9 mouse cellular contexts compared by ENCODE assay signal in genomic region chr10:96621361-96621945, GRCm38 (mm10). TPM values are rescaled to one million over a fixed set of nuclear protein-coding genes. Genes with fewer than 3 reads are reported as not detected.
DNase-seq lines count a peak whose midpoint lies in the region; ATAC-seq and TF ChIP-seq lines count a peak whose summit lies in the region.
"Had no signal": no experiment of that assay in that cellular context is flagged by ENCODE, and none has a peak within 500 bp of the region (broad histone marks: within the 10 kb centered on the region; RNA-seq: fewer than 3 reads in every experiment).

No protein-coding gene starts in this region.

- no peak for DNase-seq in kidney, postnatal 4 days
- DNase-seq in ES-E14 (ENCODE audit: low read depth, low spot score): no peak
- DNase-seq in midbrain, embryonic 14.5 days: no peak
- no peak for DNase-seq in layer of hippocampus, postnatal 25 days (ENCODE audit: extremely low spot score in 1 of 2, low spot score in 1 of 2)
- DNase-seq in urinary bladder, adult 18-20 months (ENCODE audit: low spot score in 2 of 2): no peak

- H3K27me3 ChIP-seq in kidney, embryonic 14.5 days (ENCODE audit: control insufficient read depth, insufficient read depth, low read length): no peaks in the 10 kb centered on the region
- no peaks in the 10 kb centered on the region for H3K27me3 ChIP-seq in forebrain, embryonic 16.5 days (replicated peaks; ENCODE audit: control insufficient read depth, insufficient read depth, low read length)
- H3K27me3 ChIP-seq in midbrain, embryonic 14.5 days (ENCODE audit: control insufficient read depth, insufficient read depth, low read length): no peaks in the 10 kb centered on the region
- H3K27me3 ChIP-seq: liver, embryonic 15.5 days had no signal

- H3K4me2 ChIP-seq in kidney, embryonic 14.5 days (replicated peaks; ENCODE audit: low read depth, low read length): peak overlapping the region; percentile 84
- H3K4me2 ChIP-seq in forebrain, embryonic 16.5 days (ENCODE audit: low read length): peak overlapping the region; percentile 60
- peak overlapping the region; percentile 95 for H3K4me2 ChIP-seq in midbrain, embryonic 14.5 days (ENCODE audit: low read length)

- ATAC-seq in kidney, embryonic 14.5 days (ENCODE audit: low FRiP score, low TSS enrichment): no peak
- ATAC-seq in forebrain, embryonic 16.5 days: no peak
- no peak for ATAC-seq in midbrain, embryonic 14.5 days (ENCODE audit: low FRiP score, low TSS enrichment)
- no peak for ATAC-seq in monocyte, adult 5-6 weeks (replicated peaks; ENCODE audit: insufficient number of reproducible peaks, low FRiP score, low TSS enrichment, poor library complexity, severe bottlenecking)

- H3K9ac ChIP-seq in kidney, embryonic 14.5 days (ENCODE audit: low read depth, low read length): no peak overlapping the region
- no peak overlapping the region for H3K9ac ChIP-seq in ES-E14 (ENCODE audit: insufficient read depth, low read depth, low read length, poor library complexity, severe bottlenecking)
- peak overlapping the region; percentile 42 for H3K9ac ChIP-seq in forebrain, embryonic 16.5 days (replicated peaks; ENCODE audit: low read depth, low read length)
- peak overlapping the region; percentile 54 for H3K9ac ChIP-seq in midbrain, embryonic 14.5 days (replicated peaks; ENCODE audit: low read length)
- H3K9ac ChIP-seq: liver, embryonic 15.5 days had no signal

- peaks cover 36% of the 10 kb centered on the region; the same call in 1 of the 2 replicates for H3K36me3 ChIP-seq in kidney, embryonic 14.5 days (ENCODE audit: control insufficient read depth, insufficient read depth, low read length)
- H3K36me3 ChIP-seq in ES-E14 (ENCODE audit: control insufficient read depth, insufficient read depth, low read length, poor library complexity, severe bottlenecking): peaks cover 7% of the 10 kb centered on the region
- 0 out of 2 replicates have a peak, but pooled peaks cover 3% of the 10 kb centered on the region for H3K36me3 ChIP-seq in forebrain, embryonic 16.5 days (ENCODE audit: control insufficient read depth, insufficient read depth)
- H3K36me3 ChIP-seq in midbrain, embryonic 14.5 days (ENCODE audit: control insufficient read depth, insufficient read depth, low read length): peaks cover 28% of the 10 kb centered on the region

- peak overlapping the region; percentile 21 for H3K4me3 ChIP-seq in kidney, embryonic 14.5 days (ENCODE audit: low read length)
- H3K4me3 ChIP-seq in ES-E14 (ENCODE audit: insufficient read depth in 1 of 2, low read depth in 1 of 2, low read length in 2 of 2, poor library complexity in 1 of 2, severe bottlenecking in 1 of 2): peak overlapping the region in 1 of 2 experiments; percentile 18; a peak in 1 of 4 replicates
- H3K4me3 ChIP-seq in forebrain, embryonic 16.5 days (replicated peaks; ENCODE audit: low read length): peak overlapping the region; percentile 56
- peak overlapping the region; percentile 98 for H3K4me3 ChIP-seq in midbrain, embryonic 14.5 days (replicated peaks; ENCODE audit: low read depth, low read length)

- in situ Hi-C loops in ES-E14 (cut with MboI; ENCODE audit: low sequenced_read_pairs in 2 of 2, unreplicated experiment in 2 of 2): no loop called here

- H3K9me3 ChIP-seq in kidney, embryonic 14.5 days (ENCODE audit: control insufficient read depth, low read length): no peaks in the 10 kb centered on the region
- no peaks in the 10 kb centered on the region for H3K9me3 ChIP-seq in ES-E14 (ENCODE audit: control insufficient read depth, insufficient read depth, low read depth, low read length)
- no peaks in the 10 kb centered on the region for H3K9me3 ChIP-seq in forebrain, embryonic 16.5 days (ENCODE audit: control insufficient read depth, low read length)
- no peaks in the 10 kb centered on the region for H3K9me3 ChIP-seq in midbrain, embryonic 14.5 days (ENCODE audit: control insufficient read depth, low read length)
- H3K9me3 ChIP-seq: liver, embryonic 15.5 days had no signal

- no peak overlapping the region for H3K27ac ChIP-seq in kidney, embryonic 14.5 days (ENCODE audit: low read depth, low read length)
- no peak overlapping the region for H3K27ac ChIP-seq in ES-E14 (ENCODE audit: insufficient read depth, low read depth, low read length, poor library complexity, severe bottlenecking)
- H3K27ac ChIP-seq in forebrain, embryonic 16.5 days (ENCODE audit: low read length): no peak overlapping the region
- no peak overlapping the region for H3K27ac ChIP-seq in midbrain, embryonic 14.5 days (replicated peaks; ENCODE audit: low read depth, low read length)
- H3K27ac ChIP-seq: liver, embryonic 15.5 days had no signal

- H3K4me1 ChIP-seq in kidney, embryonic 14.5 days (ENCODE audit: control insufficient read depth, insufficient read depth, low read length): peaks cover 9% of the 10 kb centered on the region; the same call in 1 of the 2 replicates
- H3K4me1 ChIP-seq in ES-E14 (ENCODE audit: control insufficient read depth in 2 of 2, insufficient read depth in 2 of 2, low read length in 2 of 2, poor library complexity in 1 of 2): peaks cover 0 to 14% of the 10 kb centered on the region in 2 experiments; a peak in 3 of 4 replicates
- H3K4me1 ChIP-seq in forebrain, embryonic 16.5 days (replicated peaks; ENCODE audit: control insufficient read depth, insufficient read depth, low read length): peaks cover 47% of the 10 kb centered on the region
- H3K4me1 ChIP-seq in midbrain, embryonic 14.5 days (ENCODE audit: control insufficient read depth, insufficient read depth, low read length): peaks cover 40% of the 10 kb centered on the region

- WGBS in kidney, embryonic 14.5 days: 58% methylated on average over 4 of the region's 4 CpGs
- 49% methylated on average over 4 of the region's 4 CpGs for WGBS in forebrain, embryonic 16.5 days
- 74% methylated on average over 4 of the region's 4 CpGs for WGBS in midbrain, embryonic 14.5 days

TF ChIP-seq in ES-E14, 5 proteins besides CTCF, POLR2A, EP300 and RAD21:
- no peak for TF ChIP-seq HCFC1 (IDR thresholded peaks at IDR 0.05; ENCODE audit: borderline replicate concordance, insufficient read depth, low read length)
- TF ChIP-seq ZNF384 (IDR thresholded peaks at IDR 0.05; ENCODE audit: low read depth, low read length): peak; percentile 37; the same call in 1 of the 2 replicates
- TF ChIP-seq MAFK (IDR thresholded peaks at IDR 0.05; ENCODE audit: insufficient read depth, low read depth, low read length): no peak

RNA-seq across cellular contexts. Expression of gene Btg1, which starts 4.6 kb away (rescaled TPM):
- polyA plus RNA-seq in kidney, embryonic 14.5 days (2014; fragmentation: Nextera tagmentation; extraction: Ambion mirVana): 47.3 and 55.9 TPM in 2 replicates
- 16.1 and 22.0 TPM in 2 replicates for total RNA-seq in ES-E14 (2012; rRNA removed)
- 56.8 and 65.7 TPM in 2 replicates for polyA plus RNA-seq in forebrain, embryonic 16.5 days (2015; fragmentation: Nextera tagmentation; extraction: Ambion mirVana)
- 66.7 and 70.7 TPM in 2 replicates for polyA plus RNA-seq in midbrain, embryonic 14.5 days (2014; fragmentation: Nextera tagmentation; extraction: Ambion mirVana)
- total RNA-seq in layer of hippocampus, postnatal 25 days (2021): 10 to 100 TPM; 40.7 to 49.1 TPM
- 595 to 720 TPM (median 610 TPM) in 3 replicates for total RNA-seq in monocyte, adult 5-6 weeks (2017)

Comparison
In these comparisons a context has a peak if more than half of its experiments do, and no peak if none do; other contexts are left out.
1. H3K9ac ChIP-seq: peak in forebrain, embryonic 16.5 days (single experiment) and midbrain, embryonic 14.5 days (single experiment); none in kidney, embryonic 14.5 days (single experiment) and ES-E14 (single experiment).
2. RNA of gene Btg1, which starts 4.6 kb away (total RNA-seq): 595 to 720 TPM in monocyte, adult 5-6 weeks; 40.7 to 49.1 TPM in layer of hippocampus, postnatal 25 days and 16.1 to 22.0 TPM in ES-E14; every median in the first group is over 10 times any median in the second.
3. Peak in every context shown above with its lines, with median percentiles within 50 percentile points of each other: H3K4me2 ChIP-seq.